Mouse (Mus musculus) cerebellum, adult 18-20 months (tissue): ENCODE measurements at regions not wholly inside any gene's neighbourhood (a gene's known extent, or its start where the extent isn't known, plus 50 kb on each side); places are given as distances from the start of the nearest gene placed in this dataset.

Source experiments
- DNase-seq, 2 experiments: peaks; one replicate each; pipeline ENCODE4 v3.0.0; 2021

- DNase-seq = no peak
These were observed 90.1 kb downstream of the Tmem200c start for GRCm38 (mm10) chr17:68916531-68916930.

- no peak for DNase-seq
These were observed 91.8 kb downstream of the Tmem200c start for GRCm38 (mm10) chr17:68918228-68918627.

- no peak for DNase-seq
These were observed 96.8 kb downstream of the Tmem200c start for GRCm38 (mm10) chr17:68923271-68923670.

GRCm38 (mm10) chr17:68927418-68927817 is 101.0 kb downstream of the Tmem200c start:
- DNase-seq = no peak

DNA sequence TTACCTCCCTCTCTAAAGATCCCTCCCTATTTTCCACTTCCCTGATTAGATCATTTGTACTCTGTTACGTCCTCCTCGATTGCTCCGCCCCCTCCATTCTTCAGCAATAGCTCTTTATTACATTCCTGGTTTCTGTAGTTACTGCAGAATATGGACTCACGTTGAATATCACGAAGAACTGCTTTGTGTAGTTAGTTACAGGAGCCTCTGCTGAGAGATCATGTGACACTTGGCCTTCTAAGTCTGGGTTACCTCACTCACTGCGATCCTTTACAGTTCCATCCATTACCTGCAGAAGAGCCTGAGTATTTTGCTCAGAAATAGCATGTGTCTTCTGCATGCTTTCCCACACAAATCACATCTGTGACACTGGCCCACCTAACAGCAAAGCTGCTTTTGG is 102.3 kb downstream of the Tmem200c start:
- no peak for DNase-seq

DNA sequence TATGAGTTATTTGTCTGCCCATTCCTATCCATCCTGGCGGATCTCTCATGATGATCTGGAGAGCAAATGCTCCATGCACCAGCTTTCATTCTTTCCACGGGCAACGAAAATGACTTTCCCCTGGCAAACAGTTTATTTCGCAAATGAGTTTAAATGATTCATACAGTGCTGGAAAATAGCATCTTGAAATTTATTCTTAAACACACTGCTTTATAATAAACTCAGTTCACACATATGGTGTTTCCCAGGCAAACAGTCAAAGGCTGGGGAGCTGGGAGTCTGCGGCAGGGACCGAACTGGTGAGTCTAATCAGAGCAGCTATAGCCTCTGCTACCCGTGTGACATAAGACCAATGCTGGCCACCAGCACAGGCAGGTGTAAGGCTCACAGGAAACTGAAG is 106.8 kb downstream of the Tmem200c start:
- DNase-seq = no peak

- DNase-seq = no peak
These were observed 107.6 kb downstream of the Tmem200c start for GRCm38 (mm10) chr17:68934066-68934465.

GRCm38 (mm10) chr17:68936016-68936415 is 109.6 kb downstream of the Tmem200c start:
- no peak for DNase-seq

- no peak for DNase-seq
These were observed 119.2 kb upstream of the Epb41l3 start for GRCm38 (mm10) chr17:68956275-68956674.

GRCm38 (mm10) chr17:68961160-68961559 is 114.3 kb upstream of the Epb41l3 start:
- no peak for DNase-seq

GRCm38 (mm10) chr17:68975606-68976005 is 99.9 kb upstream of the Epb41l3 start:
- DNase-seq = no peak

DNA sequence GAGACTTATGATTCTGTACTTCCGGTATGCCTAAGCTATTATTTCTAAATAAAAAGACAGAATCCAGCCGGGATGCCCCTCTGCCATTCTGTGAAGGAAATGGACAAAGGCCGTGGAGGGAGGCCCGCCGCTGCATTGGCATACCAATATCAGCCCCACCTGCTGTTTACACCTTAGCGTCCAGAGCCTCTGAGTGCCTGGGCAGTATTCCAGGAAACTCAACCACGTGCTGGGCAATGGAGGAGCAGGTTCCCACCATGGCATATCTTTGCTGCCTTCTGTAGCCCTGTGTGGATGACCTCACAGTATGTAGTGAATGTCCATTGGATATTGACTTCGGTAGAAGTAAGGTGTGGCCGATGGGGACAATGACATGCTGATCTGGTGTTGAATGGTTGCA is 97.3 kb upstream of the Epb41l3 start:
- peak in 1 of 2 experiments; percentile 8 for DNase-seq

DNA sequence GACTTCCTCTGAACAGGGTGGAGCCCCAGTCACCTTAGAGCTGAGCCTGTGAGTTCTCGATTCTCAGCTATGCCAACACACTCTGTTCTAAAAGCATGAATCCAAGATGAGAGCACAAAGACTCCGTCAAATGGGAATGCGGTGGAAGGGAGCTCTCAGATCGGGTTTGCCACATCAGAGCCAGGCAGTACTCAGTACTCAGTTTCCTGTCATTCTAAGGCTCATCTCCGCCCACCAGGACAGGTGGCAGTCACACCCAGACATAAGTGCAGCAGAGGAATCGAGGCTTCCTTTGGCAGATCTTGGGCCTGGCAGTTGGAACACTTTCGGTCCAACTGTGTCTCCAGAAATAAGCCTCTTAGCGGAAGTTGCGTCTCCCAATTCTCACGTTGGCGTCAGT is 94.4 kb upstream of the Epb41l3 start:
- DNase-seq = no peak

DNA sequence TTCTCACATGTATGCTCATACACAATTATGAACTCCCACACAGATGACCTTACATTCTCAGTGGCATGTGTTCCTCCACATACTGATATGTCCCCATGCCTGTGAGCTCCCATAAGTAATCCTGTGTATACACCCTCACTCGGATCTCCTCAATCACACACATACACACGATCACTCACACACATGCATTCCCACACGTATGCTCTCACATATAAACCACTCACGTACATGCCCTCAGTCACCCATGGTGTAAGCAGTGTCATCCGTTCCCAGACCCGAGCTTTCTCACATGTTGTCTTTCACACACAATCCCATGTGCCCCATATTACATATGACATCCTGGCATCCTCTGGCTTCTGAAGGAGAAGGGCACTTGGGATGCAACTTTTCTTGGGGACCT is 93.4 kb upstream of the Epb41l3 start:
- DNase-seq = no peak

GRCm38 (mm10) chr17:68999913-69000312 is 75.6 kb upstream of the Epb41l3 start:
- DNase-seq = no peak

- peak; percentile 55 to 73 for DNase-seq
These were observed 71.4 kb upstream of the Epb41l3 start for GRCm38 (mm10) chr17:69004051-69004450.

- DNase-seq = peak in 1 of 2 experiments; percentile 11
These were observed 69.2 kb upstream of the Epb41l3 start for GRCm38 (mm10) chr17:69006272-69006671.
